Mouse (Mus musculus): Measurements from ENCODE around the gene Mob3b. TPM values are rescaled to one million over a fixed set of nuclear protein-coding genes. Genes with fewer than 3 reads are reported as not detected.

Mob3b gene
- polyA plus RNA-seq, 1 experiment from 2014 or later: 7.2 TPM

DNA sequence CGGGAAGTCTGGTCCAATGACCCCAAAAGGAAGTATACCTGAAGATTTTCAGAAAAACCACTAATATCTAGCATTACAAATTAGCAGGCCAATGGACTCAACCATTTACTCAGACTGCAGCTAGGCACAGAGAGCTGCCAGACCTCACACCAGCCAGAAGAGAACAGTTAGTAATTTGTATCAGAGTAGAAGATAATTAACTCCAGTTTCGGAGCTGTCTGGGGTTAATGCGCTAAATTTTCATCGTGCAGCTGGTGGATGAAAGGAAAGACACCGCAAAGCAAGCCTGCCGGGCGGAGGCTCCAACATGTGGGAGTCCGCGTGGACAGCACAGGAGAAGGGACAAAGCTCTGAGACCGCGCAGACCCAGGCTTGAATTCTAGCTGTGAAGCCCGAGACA lies 36.2 kb downstream of the Mob3b start:
- Histone ChIP-seq H3K4me3 (no peak overlapping the region), H3K27ac (no peak overlapping the region), H3K36me3 (no peaks in the 10 kb centered on the region), H3K9me3 (no peaks in the 10 kb centered on the region), H3K4me1 (peaks cover 9% of the 10 kb centered on the region), H3K27me3 (ENCODE audit: insufficient read depth, poor library complexity, severe bottlenecking) (no peaks in the 10 kb centered on the region)
- 68% methylated on average over 12 of the region's 12 CpGs for WGBS
- DNase-seq (ENCODE audit: low spot score): no peak

DNA sequence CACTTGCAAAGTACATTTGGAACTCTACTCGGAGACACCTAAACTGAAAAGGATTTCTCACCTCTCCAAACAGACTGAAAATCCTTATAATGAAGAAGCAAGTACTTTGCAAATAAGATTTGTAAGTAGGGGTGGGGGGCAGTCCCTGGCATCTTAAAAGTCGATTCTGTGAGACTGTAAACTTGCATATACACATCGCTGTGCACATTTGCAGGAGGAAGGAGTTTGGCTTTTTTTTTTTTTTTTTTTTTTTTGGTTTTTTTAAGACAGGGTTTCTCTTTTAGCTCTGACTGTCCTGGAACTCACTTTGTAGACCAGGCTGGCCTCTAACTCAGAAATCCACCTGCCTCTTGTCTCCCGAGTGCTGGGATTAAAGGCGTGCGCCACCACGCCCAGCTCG lies 36.7 kb downstream of the Mob3b start:
- Histone ChIP-seq H3K4me3 (no peak overlapping the region), H3K4me1 (peaks cover 9% of the 10 kb centered on the region), H3K36me3 (no peaks in the 10 kb centered on the region), H3K9me3 (no peaks in the 10 kb centered on the region), H3K27me3 (ENCODE audit: insufficient read depth, poor library complexity, severe bottlenecking) (no peaks in the 10 kb centered on the region), H3K27ac (no peak overlapping the region)
- no peak for DNase-seq (ENCODE audit: low spot score)
- WGBS: 86% methylated on average over 8 of the region's 8 CpGs

GRCm38 (mm10) chr4:35120159-35120558 lies 37.1 kb downstream of the Mob3b start:
- no peak for DNase-seq (ENCODE audit: low spot score)
- no peak overlapping the region for H3K4me3 ChIP-seq
- H3K36me3 ChIP-seq: no peaks in the 10 kb centered on the region
- 82% methylated on average over 4 of the region's 4 CpGs for WGBS
- no peaks in the 10 kb centered on the region for H3K9me3 ChIP-seq
- H3K4me1 ChIP-seq: peaks cover 7% of the 10 kb centered on the region
- no peaks in the 10 kb centered on the region for H3K27me3 ChIP-seq (ENCODE audit: insufficient read depth, poor library complexity, severe bottlenecking)
- no peak overlapping the region for H3K27ac ChIP-seq

DNA sequence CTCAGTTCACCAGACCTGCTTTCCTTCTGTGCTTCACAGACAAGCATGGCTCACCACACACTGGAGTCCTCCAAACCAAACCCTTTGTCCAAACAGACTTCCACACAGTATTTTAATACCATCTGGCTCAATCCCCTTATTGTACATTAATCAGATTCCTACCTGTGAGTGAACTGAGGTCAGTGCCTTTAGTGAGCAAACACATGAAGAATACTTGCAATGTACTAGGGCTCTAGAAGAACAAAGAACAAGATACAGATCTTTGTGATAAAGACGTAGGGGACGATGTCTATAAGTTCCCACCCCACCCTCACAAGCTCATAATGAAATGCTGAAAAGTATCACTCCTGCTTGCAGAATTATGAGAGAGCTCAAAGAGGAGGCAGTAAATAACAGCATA lies 38.4 kb downstream of the Mob3b start:
- WGBS: 78% methylated on average over 2 of the region's 2 CpGs
- no peak for DNase-seq (ENCODE audit: low spot score)
- H3K4me3 ChIP-seq: no peak overlapping the region
- H3K27ac ChIP-seq: no peak overlapping the region
- H3K9me3 ChIP-seq: no peaks in the 10 kb centered on the region
- peaks cover 10% of the 10 kb centered on the region; the same call in 1 of the 2 replicates for H3K4me1 ChIP-seq
- H3K27me3 ChIP-seq (ENCODE audit: insufficient read depth, poor library complexity, severe bottlenecking): no peaks in the 10 kb centered on the region
- H3K36me3 ChIP-seq: no peaks in the 10 kb centered on the region

- Histone ChIP-seq H3K27me3 (ENCODE audit: insufficient read depth, poor library complexity, severe bottlenecking) (no peaks in the 10 kb centered on the region), H3K27ac (no peak overlapping the region), H3K36me3 (no peaks in the 10 kb centered on the region), H3K9me3 (no peaks in the 10 kb centered on the region), H3K4me3 (no peak overlapping the region), H3K4me1 (peaks cover 17% of the 10 kb centered on the region)
- WGBS: 82% methylated on average over 3 of the region's 3 CpGs
- DNase-seq (ENCODE audit: low spot score): no peak
Measured at GRCm38 (mm10) chr4:35117144-35117543, 40.1 kb downstream of the Mob3b start.

GRCm38 (mm10) chr4:35115933-35116332 lies 41.4 kb downstream of the Mob3b start:
- Histone ChIP-seq H3K4me3 (no peak overlapping the region), H3K27ac (no peak overlapping the region), H3K27me3 (ENCODE audit: insufficient read depth, poor library complexity, severe bottlenecking) (no peaks in the 10 kb centered on the region), H3K36me3 (no peaks in the 10 kb centered on the region), H3K4me1 (peaks cover 17% of the 10 kb centered on the region), H3K9me3 (no peaks in the 10 kb centered on the region)
- DNase-seq (ENCODE audit: low spot score): no peak
- 67% methylated on average over 6 of the region's 6 CpGs for WGBS

- H3K27me3 ChIP-seq (ENCODE audit: insufficient read depth, poor library complexity, severe bottlenecking): no peaks in the 10 kb centered on the region
- WGBS: 79% methylated on average over 2 of the region's 2 CpGs
- H3K4me3 ChIP-seq: no peak overlapping the region
- DNase-seq (ENCODE audit: low spot score): no peak
- H3K9me3 ChIP-seq: no peaks in the 10 kb centered on the region
- H3K4me1 ChIP-seq: peaks cover 17% of the 10 kb centered on the region
- no peak overlapping the region for H3K27ac ChIP-seq
- no peaks in the 10 kb centered on the region for H3K36me3 ChIP-seq
Measured at GRCm38 (mm10) chr4:35114950-35115349, 42.3 kb downstream of the Mob3b start.

GRCm38 (mm10) chr4:35113516-35114248 lies 43.6 kb downstream of the Mob3b start:
- no peak for DNase-seq (ENCODE audit: low spot score)
- H3K36me3 ChIP-seq: no peaks in the 10 kb centered on the region
- WGBS: 71% methylated on average over 13 of the region's 13 CpGs
- peaks cover 17% of the 10 kb centered on the region for H3K4me1 ChIP-seq
- H3K27ac ChIP-seq: no peak overlapping the region
- H3K27me3 ChIP-seq (ENCODE audit: insufficient read depth, poor library complexity, severe bottlenecking): no peaks in the 10 kb centered on the region
- no peak overlapping the region for H3K4me3 ChIP-seq
- no peaks in the 10 kb centered on the region for H3K9me3 ChIP-seq

DNA sequence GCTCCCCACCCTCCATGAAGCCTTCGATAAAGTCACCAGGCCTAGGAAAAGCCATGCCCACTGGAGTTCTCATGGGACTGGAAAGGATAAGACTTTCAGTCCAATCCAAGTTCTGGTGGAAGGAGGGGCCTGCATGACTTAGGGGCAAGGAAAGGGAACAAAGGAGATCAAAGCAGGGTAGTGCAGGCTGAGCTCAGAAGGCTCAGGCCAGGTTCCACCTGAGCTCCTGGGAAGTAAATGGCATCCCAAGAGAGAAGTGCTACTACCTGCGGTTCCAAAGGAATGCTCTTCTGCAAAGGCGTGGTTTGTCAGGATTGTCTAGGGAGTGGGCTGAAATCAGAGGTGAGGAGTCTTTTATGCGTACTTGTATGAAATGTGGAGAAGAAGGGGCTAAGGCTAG lies 44.8 kb downstream of the Mob3b start:
- no peaks in the 10 kb centered on the region for H3K27me3 ChIP-seq (ENCODE audit: insufficient read depth, poor library complexity, severe bottlenecking)
- peaks cover 13% of the 10 kb centered on the region for H3K4me1 ChIP-seq
- no peaks in the 10 kb centered on the region for H3K36me3 ChIP-seq
- 79% methylated on average over 4 of the region's 4 CpGs for WGBS
- no peaks in the 10 kb centered on the region for H3K9me3 ChIP-seq
- no peak overlapping the region for H3K4me3 ChIP-seq
- no peak for DNase-seq (ENCODE audit: low spot score)
- H3K27ac ChIP-seq: no peak overlapping the region

- Histone ChIP-seq H3K9me3 (no peaks in the 10 kb centered on the region), H3K36me3 (no peaks in the 10 kb centered on the region), H3K27me3 (ENCODE audit: insufficient read depth, poor library complexity, severe bottlenecking) (no peaks in the 10 kb centered on the region), H3K27ac (no peak overlapping the region), H3K4me1 (peaks cover 3% of the 10 kb centered on the region; the same call in 1 of the 2 replicates), H3K4me3 (no peak overlapping the region)
- DNase-seq (ENCODE audit: low spot score): no peak
- WGBS: 73% methylated on average over 14 of the region's 14 CpGs
Measured at GRCm38 (mm10) chr4:35105115-35105773, 52.0 kb downstream of the Mob3b start.

DNA sequence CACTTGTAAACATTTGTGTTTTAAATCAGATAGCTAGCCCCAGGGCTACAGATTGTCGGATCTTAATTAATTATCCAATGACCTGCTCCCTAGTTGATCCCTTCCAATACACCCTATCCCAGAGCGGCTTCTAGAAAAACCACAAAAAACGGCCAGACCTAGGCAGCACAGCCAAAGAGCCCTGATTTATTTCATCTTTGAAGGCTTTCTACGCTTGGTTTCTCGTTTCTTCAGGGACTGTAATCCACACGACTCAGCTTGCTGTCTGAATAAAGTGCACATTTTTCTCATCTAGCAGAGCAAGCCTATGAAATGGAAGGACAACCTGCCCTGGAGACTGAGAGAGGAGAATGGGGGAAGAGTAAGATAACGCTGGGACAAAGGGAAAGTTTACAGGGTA lies 56.1 kb downstream of the Mob3b start:
- DNase-seq (ENCODE audit: low spot score): no peak
- no peaks in the 10 kb centered on the region for H3K9me3 ChIP-seq
- H3K4me1 ChIP-seq: peaks cover 23% of the 10 kb centered on the region; the same call in 1 of the 2 replicates
- no peak overlapping the region for H3K27ac ChIP-seq
- 62% methylated on average over 7 of the region's 7 CpGs for WGBS
- no peaks in the 10 kb centered on the region for H3K27me3 ChIP-seq (ENCODE audit: insufficient read depth, poor library complexity, severe bottlenecking)
- no peak overlapping the region for H3K4me3 ChIP-seq
- H3K36me3 ChIP-seq: no peaks in the 10 kb centered on the region

DNA sequence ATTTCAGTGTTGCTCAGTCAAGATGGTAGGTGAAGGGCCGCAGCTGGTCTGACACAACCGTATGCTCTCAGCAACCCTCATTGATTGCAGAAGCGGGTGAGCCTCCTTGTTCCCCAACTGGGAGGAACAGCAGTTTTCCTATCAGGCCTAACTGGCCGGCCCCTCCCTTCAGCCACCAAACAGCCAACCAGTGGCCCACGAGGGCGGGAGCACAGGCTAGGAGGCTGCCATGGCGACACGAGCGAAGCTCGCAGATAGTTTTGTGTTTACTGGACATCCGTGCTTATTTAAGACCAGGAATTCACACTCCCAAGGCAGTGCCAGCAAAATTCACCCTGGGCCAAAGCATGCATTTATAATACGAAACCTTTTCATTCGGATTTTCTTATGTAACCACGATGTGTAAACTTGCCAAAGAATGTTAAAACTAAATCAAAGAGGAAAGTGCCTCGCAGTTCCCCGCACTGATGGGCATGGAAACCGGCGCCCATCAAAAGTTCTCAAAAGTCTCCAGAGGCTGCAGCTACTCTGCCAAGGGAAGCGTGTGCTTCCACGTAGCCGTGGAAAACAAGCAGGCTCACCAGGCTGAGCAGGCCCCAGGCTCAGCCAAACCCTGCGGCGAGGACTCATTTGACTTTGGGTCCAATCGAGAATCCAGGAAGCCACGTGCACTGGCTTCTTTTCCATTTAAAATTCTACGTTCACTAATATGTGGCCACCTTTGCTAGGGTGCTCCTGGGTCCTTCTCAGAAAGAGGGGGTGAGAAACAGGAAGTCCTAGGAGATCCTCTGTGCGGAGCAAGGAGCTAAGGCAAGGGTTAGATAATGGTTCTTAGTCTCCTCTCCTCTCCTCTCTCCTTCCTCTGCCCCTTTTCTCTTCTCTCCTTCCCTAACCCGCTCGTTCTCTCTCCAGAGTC lies 57.2 kb downstream of the Mob3b start:
- no peaks in the 10 kb centered on the region for H3K27me3 ChIP-seq (ENCODE audit: insufficient read depth, poor library complexity, severe bottlenecking)
- peak overlapping the region; percentile 58 for H3K4me3 ChIP-seq
- H3K27ac ChIP-seq: peak overlapping the region; percentile 47
- no peaks in the 10 kb centered on the region for H3K9me3 ChIP-seq
- WGBS: 11% methylated on average over 29 of the region's 29 CpGs
- no peaks in the 10 kb centered on the region for H3K36me3 ChIP-seq
- peaks cover 23% of the 10 kb centered on the region; the same call in 1 of the 2 replicates for H3K4me1 ChIP-seq
- peak; percentile 94 for DNase-seq (ENCODE audit: low spot score)

Data from heart, embryonic 10.5 days (tissue).